Mouse (Mus musculus) stomach, embryonic 14.5 days (tissue): ENCODE results near the gene Foxb1. TPM values are rescaled to one million over a fixed set of nuclear protein-coding genes. Genes with fewer than 3 reads are reported as not detected.

Experiments
- ATAC-seq: fragments of 200-750 bp; cut with Nextera tagmentation; 2 replicates; pipeline ENCODE4 v1.8.0; 2017; ENCODE audit warnings: low read depth, moderate TSS enrichment; ENCODE audit not compliant: insufficient number of reproducible peaks, insufficient read depth, low FRiP score
- H3K27ac ChIP-seq: fragments of 300-500 bp; sonication (generic); 2 replicates; pipeline ENCODE4 v1.5.1; 2014; ENCODE audit warnings: mild to moderate bottlenecking, low read length, moderate library complexity, mixed read lengths
- H3K27me3 ChIP-seq: fragments of 300-500 bp; sonication (generic); 2 replicates; pipeline ENCODE4 v1.6.1; 2014; ENCODE audit warnings: low read length, control low read depth, mixed read lengths; ENCODE audit not compliant: control insufficient read depth, insufficient read depth
- H3K36me3 ChIP-seq: fragments of 300-500 bp; sonication (generic); 2 replicates; pipeline ENCODE4 v1.6.1; 2014; ENCODE audit warnings: mild to moderate bottlenecking, control low read depth, low read length, moderate library complexity, mixed read lengths; ENCODE audit not compliant: control insufficient read depth, insufficient read depth
- H3K4me1 ChIP-seq: fragments of 300-500 bp; sonication (generic); 2 replicates; pipeline ENCODE4 v1.6.1; 2014; ENCODE audit warnings: low read length, control low read depth, mixed read lengths; ENCODE audit not compliant: control insufficient read depth, insufficient read depth
- H3K4me2 ChIP-seq: fragments of 300-500 bp; sonication (generic); replicated peaks from 2 replicates; pipeline ENCODE4 v1.6.1; 2014; ENCODE audit warnings: low read depth, low read length, control low read depth
- H3K4me3 ChIP-seq: fragments of 300-500 bp; sonication (generic); 2 replicates; pipeline ENCODE4 v1.5.1; 2014; ENCODE audit warnings: low read depth, low read length, control low read depth
- H3K9ac ChIP-seq: fragments of 300-500 bp; sonication (generic); replicated peaks from 2 replicates; pipeline ENCODE4 v1.6.1; 2014; ENCODE audit warnings: low read depth, mild to moderate bottlenecking, control low read depth, low read length, moderate library complexity, mixed read lengths
- H3K9me3 ChIP-seq: fragments of 300-500 bp; sonication (generic); 2 replicates; pipeline ENCODE4 v1.6.1; 2016; ENCODE audit warnings: low read depth, low read length, control low read depth; ENCODE audit not compliant: control insufficient read depth
- WGBS: fragments of 180-500 bp; shearing (Covaris S2); extraction: QIAGEN DNeasy Blood & Tissue Kit; methylation state at CpG from one replicate; pipeline ENCODE4 v1.1.7; 2014; 5-methylcytosine and 5-hydroxymethylcytosine counted together
- polyA plus RNA-seq: library from polyadenylated mRNA; unstranded; fragments of >200 nt; fragmentation: Nextera tagmentation; extraction: Ambion mirVana; gene quantifications from 2 replicates; pipeline ENCODE4 v1.2.1, GENCODE M21; 2014

Foxb1 gene
- polyA plus RNA-seq, 1 experiment from 2014 or later, result not detected

DNA sequence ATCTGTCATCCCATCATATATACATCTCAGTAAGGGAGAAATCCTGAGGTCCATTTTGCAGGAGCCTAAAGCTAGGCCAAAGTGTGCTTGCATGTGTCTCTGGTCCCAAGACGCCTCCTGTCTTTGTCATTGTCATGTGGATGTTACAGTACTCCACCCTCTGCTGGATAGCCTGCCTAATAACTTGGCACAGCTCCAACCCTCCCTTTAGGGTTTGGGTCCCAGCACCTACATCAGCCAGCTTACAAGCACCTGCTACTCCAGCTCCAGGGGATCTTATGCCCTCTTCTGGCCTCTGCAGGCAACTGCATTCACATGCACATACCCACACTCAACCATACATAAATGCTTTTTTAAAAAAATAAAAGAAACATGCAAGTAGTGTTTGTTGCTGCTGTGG is 12.8 kb downstream of the Foxb1 start:
- 97% methylated on average over 1 of the region's 1 CpGs for WGBS
- H3K9me3 ChIP-seq, result no peaks in the 10 kb centered on the region
- H3K4me1 ChIP-seq, result no peaks in the 10 kb centered on the region
- H3K27ac ChIP-seq, result no peak overlapping the region
- no peak overlapping the region for H3K4me2 ChIP-seq
- no peak overlapping the region for H3K4me3 ChIP-seq
- 0 out of 2 replicates have a peak, but pooled peaks cover 3% of the 10 kb centered on the region for H3K27me3 ChIP-seq
- H3K36me3 ChIP-seq, result no peaks in the 10 kb centered on the region
- ATAC-seq, result no peak
- H3K9ac ChIP-seq, result no peak overlapping the region

DNA sequence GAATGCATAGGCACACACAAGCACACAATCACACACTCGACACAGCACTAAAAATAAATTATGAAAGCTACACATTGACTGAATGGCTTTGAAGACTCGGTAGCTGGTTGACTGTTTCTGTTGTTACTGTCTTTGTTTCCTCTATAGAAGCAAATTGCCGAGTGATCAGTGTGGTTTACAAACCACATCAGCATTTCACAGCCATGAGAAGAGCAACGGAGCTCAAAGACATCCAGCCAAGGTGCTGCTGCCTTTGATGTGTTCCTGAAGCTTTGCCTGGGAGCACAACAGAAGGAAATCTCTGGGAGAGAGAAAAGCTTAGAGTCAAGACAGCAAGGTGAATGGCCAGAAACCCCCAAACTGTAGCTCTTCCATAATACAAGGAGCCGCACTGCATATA is 32.0 kb downstream of the Foxb1 start:
- WGBS, result 53% methylated on average over 5 of the region's 5 CpGs
- Histone ChIP-seq H3K36me3 (no peaks in the 10 kb centered on the region), H3K9me3 (no peaks in the 10 kb centered on the region), H3K27me3 (no peaks in the 10 kb centered on the region), H3K4me1 (no peaks in the 10 kb centered on the region), H3K4me3 (no peak overlapping the region), H3K4me2 (no peak overlapping the region), H3K27ac (no peak overlapping the region), H3K9ac (no peak overlapping the region)
- no peak for ATAC-seq

DNA sequence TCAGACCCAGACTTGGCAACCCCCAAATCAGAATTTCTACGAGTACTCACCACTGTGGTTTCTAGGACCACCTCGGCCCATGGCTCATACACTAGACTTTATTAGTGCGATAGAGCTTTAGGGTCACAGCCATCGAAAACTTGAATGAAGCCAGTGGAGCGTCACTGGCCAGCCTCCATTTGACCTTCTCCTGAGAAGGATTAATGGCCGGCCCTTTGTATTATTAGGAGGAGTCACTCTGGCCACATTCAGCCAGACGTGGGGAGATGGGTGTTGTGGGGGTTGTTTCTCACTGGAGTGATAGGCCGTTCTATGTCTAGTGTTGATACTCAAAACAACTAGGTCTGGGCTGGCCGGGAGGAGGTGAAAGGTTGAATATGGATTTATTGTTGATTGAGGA is 42.3 kb downstream of the Foxb1 start:
- H3K4me2 ChIP-seq, result no peak overlapping the region
- no peaks in the 10 kb centered on the region for H3K9me3 ChIP-seq
- no peak overlapping the region for H3K9ac ChIP-seq
- WGBS, result 83% methylated on average over 9 of the region's 9 CpGs
- H3K4me1 ChIP-seq, result 0 out of 2 replicates have a peak, but pooled peaks cover 4% of the 10 kb centered on the region
- no peak overlapping the region for H3K4me3 ChIP-seq
- H3K27me3 ChIP-seq, result no peaks in the 10 kb centered on the region
- no peak overlapping the region for H3K27ac ChIP-seq
- H3K36me3 ChIP-seq, result no peaks in the 10 kb centered on the region
- no peak for ATAC-seq

DNA sequence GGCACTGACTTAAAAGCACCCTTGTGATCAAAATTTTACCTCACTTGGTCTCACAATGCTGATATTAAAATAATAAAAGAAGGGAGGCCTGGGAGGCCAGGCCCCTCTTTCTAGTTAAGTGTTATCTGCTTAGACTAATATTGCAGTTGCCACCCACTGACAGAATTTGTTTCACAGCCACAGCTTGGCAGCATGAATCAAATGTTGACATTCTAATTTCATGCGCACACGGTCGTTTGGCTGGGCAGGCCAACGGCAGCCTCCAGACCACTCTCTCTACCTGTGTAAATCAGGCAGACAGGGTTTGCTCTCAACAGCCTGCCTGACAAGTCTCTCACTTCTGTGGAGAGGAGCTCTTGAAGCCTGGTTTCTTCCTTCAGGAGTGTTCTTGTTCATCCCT is 44.4 kb downstream of the Foxb1 start:
- Histone ChIP-seq H3K4me1 (0 out of 2 replicates have a peak, but pooled peaks cover 8% of the 10 kb centered on the region), H3K9me3 (no peaks in the 10 kb centered on the region), H3K4me2 (no peak overlapping the region), H3K27me3 (no peaks in the 10 kb centered on the region), H3K9ac (no peak overlapping the region), H3K27ac (no peak overlapping the region), H3K36me3 (no peaks in the 10 kb centered on the region), H3K4me3 (no peak overlapping the region)
- no peak for ATAC-seq
- WGBS, result 23% methylated on average over 4 of the region's 4 CpGs

DNA sequence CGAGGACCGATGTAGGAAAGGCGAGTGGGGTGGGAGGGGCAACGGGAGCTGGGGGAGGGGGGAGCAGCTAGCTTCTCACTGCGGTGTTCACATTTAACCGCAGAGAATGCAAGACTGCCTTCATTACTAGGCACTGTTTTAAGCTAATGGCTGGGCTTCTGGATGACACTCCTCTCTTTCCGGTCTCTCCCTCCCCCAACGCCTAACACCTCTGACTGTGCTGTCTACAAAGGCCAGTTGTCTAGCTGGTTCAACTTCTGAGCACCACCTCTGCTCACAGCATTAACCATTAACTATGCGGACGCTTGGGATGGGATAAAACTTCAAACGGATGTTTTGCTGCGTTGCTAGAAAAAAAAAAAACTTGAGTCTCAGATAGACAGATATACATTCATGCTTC is 45.3 kb downstream of the Foxb1 start:
- Histone ChIP-seq H3K4me2 (no peak overlapping the region; the same call in 1 of the 2 replicates), H3K9ac (no peak overlapping the region), H3K9me3 (no peaks in the 10 kb centered on the region), H3K27me3 (no peaks in the 10 kb centered on the region), H3K36me3 (no peaks in the 10 kb centered on the region), H3K4me1 (0 out of 2 replicates have a peak, but pooled peaks cover 8% of the 10 kb centered on the region), H3K4me3 (no peak overlapping the region), H3K27ac (no peak overlapping the region)
- ATAC-seq, result no peak
- 21% methylated on average over 12 of the region's 12 CpGs for WGBS

- no peaks in the 10 kb centered on the region for H3K27me3 ChIP-seq
- WGBS, result 47% methylated on average over 7 of the region's 7 CpGs
- H3K4me2 ChIP-seq, result peak overlapping the region; percentile 13; the same call in 1 of the 2 replicates
- no peak overlapping the region for H3K27ac ChIP-seq
- no peak overlapping the region for H3K9ac ChIP-seq
- H3K9me3 ChIP-seq, result no peaks in the 10 kb centered on the region
- 0 out of 2 replicates have a peak, but pooled peaks cover 8% of the 10 kb centered on the region for H3K4me1 ChIP-seq
- no peak for ATAC-seq
- no peaks in the 10 kb centered on the region for H3K36me3 ChIP-seq
- no peak overlapping the region for H3K4me3 ChIP-seq
Measured at GRCm38 (mm10) chr9:69714346-69714745, 46.4 kb downstream of the Foxb1 start.

DNA sequence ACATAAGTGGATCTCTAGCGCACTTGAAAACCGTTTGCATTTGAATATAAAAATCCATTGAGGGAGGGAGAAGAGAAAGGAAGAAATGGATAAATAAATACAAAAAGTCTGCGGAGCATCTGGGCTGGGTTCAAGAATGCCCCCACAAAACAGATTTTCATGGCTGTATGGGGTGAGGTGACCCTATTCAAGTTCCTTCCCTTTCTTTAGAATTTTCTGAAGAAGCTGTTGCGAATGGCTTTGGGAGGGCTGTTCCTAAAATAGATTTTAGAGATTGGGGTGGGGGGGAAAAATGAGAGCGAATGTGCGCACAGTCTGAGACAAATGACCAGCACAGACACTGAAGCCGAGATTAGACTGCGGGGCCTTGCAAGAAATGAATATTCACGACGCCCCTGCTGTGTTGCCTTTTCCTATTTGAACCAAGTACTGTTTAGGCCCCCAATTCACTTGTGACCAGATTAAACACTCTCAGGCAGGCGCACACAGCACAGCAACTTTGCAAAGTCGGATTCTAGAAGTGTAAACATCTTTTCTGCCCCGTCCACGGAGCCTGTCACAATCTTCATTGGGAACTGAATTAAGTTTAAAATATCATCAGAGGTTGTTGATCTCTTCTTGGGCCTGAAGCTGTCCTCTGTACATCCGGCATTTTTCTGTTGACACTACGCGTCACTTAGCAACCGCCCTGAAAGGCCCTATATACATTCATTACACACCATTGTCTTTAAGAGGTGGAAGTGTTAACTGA is 47.0 kb downstream of the Foxb1 start:
- peak overlapping the region; percentile 13; the same call in 1 of the 2 replicates for H3K4me2 ChIP-seq
- ATAC-seq, result no peak
- H3K36me3 ChIP-seq, result no peaks in the 10 kb centered on the region
- peak overlapping the region; percentile 58; the same call in 1 of the 2 replicates for H3K27ac ChIP-seq
- no peak overlapping the region for H3K4me3 ChIP-seq
- WGBS, result 34% methylated on average over 18 of the region's 18 CpGs
- 0 out of 2 replicates have a peak, but pooled peaks cover 8% of the 10 kb centered on the region for H3K4me1 ChIP-seq
- H3K27me3 ChIP-seq, result no peaks in the 10 kb centered on the region
- H3K9me3 ChIP-seq, result no peaks in the 10 kb centered on the region
- no peak overlapping the region for H3K9ac ChIP-seq

GRCm38 (mm10) chr9:69712714-69713525 is 47.8 kb downstream of the Foxb1 start:
- H3K4me3 ChIP-seq, result no peak overlapping the region
- no peaks in the 10 kb centered on the region for H3K27me3 ChIP-seq
- WGBS, result 29% methylated on average over 12 of the region's 12 CpGs
- ATAC-seq, result no peak
- H3K9me3 ChIP-seq, result no peaks in the 10 kb centered on the region
- no peak overlapping the region for H3K9ac ChIP-seq
- H3K27ac ChIP-seq, result peak overlapping the region; percentile 66
- H3K4me1 ChIP-seq, result 0 out of 2 replicates have a peak, but pooled peaks cover 8% of the 10 kb centered on the region
- no peaks in the 10 kb centered on the region for H3K36me3 ChIP-seq
- H3K4me2 ChIP-seq, result peak overlapping the region; percentile 12; the same call in 1 of the 2 replicates
